Mouse (Mus musculus): ENCODE results near the gene Gm10352. TPM values are rescaled to one million over a fixed set of nuclear protein-coding genes. Genes with fewer than 3 reads are reported as not detected.
"Not testable (repeated sequence)": the region's sequence is repeated elsewhere in the genome, so short reads cannot be mapped to it uniquely, and the experiment has no call there.

Gene Gm10352
- total RNA-seq (2021) (not detected), polyA plus RNA-seq (2012; rRNA removed) (not detected in 2 replicates)
- long read RNA-seq, result 0 reads

- DNase-seq, result not testable (repeated sequence)
Observed at GRCm38 (mm10) chrY:2900689-2901088, at the start of gene Gm10352. Gm10352 (plus strand) TSS chrY:2900989.

DNA sequence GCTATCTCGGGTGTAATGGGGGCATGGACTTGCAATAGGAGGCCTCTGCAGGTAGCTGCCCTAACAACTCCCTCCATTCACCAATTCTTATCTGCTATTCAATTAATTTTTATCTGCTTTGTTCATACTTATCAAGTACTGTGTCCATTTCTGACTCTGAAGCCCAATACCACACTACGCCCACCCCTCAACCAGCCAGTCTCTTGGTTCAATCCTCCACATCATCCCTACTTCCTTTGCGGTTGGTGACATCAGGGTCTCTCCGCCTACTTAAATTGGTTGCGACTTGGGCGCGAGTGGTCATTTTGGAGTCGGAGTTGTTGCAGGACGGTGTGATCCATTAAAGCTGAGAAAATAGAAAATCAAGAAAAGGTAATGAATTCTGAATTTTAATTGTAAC lies 31.5 kb downstream of the Gm10352 start, which contains the start of gene Gm29289:
Gene Gm29289 (plus strand): TSS at position 301 of the 400 bp plus-strand sequence.
- DNase-seq, result not testable (repeated sequence)

Other genes with a start within 250 kb of the Gm10352 start
- not detected for gene Sry, start 237.3 kb upstream of the Gm10352 start, total RNA-seq (2021)
- not detected in 2 replicates for gene Sry, start 237.3 kb upstream of the Gm10352 start, polyA plus RNA-seq (2012; rRNA removed)
- not detected for gene H2al2b, start 180.3 kb upstream of the Gm10352 start, total RNA-seq (2021)
- gene H2al2b, start 180.3 kb upstream of the Gm10352 start, polyA plus RNA-seq (2012; rRNA removed), result not detected in 2 replicates
- not detected for gene Gm4064, start 104.8 kb upstream of the Gm10352 start, total RNA-seq (2021)
- gene Gm4064, start 104.8 kb upstream of the Gm10352 start, polyA plus RNA-seq (2012; rRNA removed), result not detected in 2 replicates
- gene Rbmy, start 70.3 kb upstream of the Gm10352 start, total RNA-seq (2021), result not detected
- not detected in 2 replicates for gene Rbmy, start 70.3 kb upstream of the Gm10352 start, polyA plus RNA-seq (2012; rRNA removed)
- gene Gm10256, start 70.3 kb upstream of the Gm10352 start, total RNA-seq (2021), result not detected
- gene Gm10256, start 70.3 kb upstream of the Gm10352 start, polyA plus RNA-seq (2012; rRNA removed), result not detected in 2 replicates
- gene Gm29289, start 31.6 kb downstream of the Gm10352 start, total RNA-seq (2021), result not detected
- not detected in 2 replicates for gene Gm29289, start 31.6 kb downstream of the Gm10352 start, polyA plus RNA-seq (2012; rRNA removed)